Mouse (Mus musculus) splenic B cell, adult 2 months (primary cell): Measurements from ENCODE around the gene Hirip3.

Experiments used
- DNase-seq: peaks from one replicate; pipeline ENCODE4 v3.0.0-alpha.2; 2011; ENCODE audit warnings: low read depth, low spot score
- H3K27me3 ChIP-seq: 2 replicates; pipeline ENCODE4 v1.6.1; 2012; ENCODE audit warnings: mild to moderate bottlenecking, low read length, moderate library complexity, mixed read lengths; ENCODE audit not compliant: control insufficient read depth, poor library complexity, insufficient read depth, severe bottlenecking
- H3K36me3 ChIP-seq: 2 replicates; pipeline ENCODE4 v1.6.1; 2012; ENCODE audit warnings: mild to moderate bottlenecking, low read length, moderate library complexity, mixed read lengths; ENCODE audit not compliant: control insufficient read depth, poor library complexity, insufficient read depth, severe bottlenecking

The Hirip3 gene

DNA sequence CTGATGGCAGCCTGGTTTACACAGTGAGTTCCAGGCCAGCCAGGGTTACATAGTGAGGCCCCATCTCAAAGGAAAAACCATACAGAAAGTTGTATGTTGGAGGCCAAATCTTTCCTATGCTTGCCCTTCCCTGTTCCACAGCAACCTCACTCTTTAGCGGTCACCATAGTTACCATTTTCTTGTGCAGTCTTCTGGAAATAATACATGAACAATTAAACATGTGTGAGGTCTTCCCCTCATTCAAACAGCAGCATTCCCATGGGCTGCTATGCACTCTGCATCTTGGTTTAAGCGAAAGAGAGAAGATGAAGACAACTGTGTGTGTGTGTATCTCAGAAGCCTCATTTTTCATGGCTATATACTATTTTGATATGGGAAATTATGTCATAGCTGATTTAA lies 16.3 kb upstream of the Hirip3 start:
- H3K36me3 ChIP-seq = no peaks in the 10 kb centered on the region
- H3K27me3 ChIP-seq = no peaks in the 10 kb centered on the region; the same call in 1 of the 2 replicates
- DNase-seq = no peak

- Histone ChIP-seq H3K27me3 (no peaks in the 10 kb centered on the region; the same call in 1 of the 2 replicates), H3K36me3 (no peaks in the 10 kb centered on the region)
- no peak for DNase-seq
Observed at GRCm38 (mm10) chr7:126847116-126847420, 14.7 kb upstream of the Hirip3 start, which contains the start of gene Doc2a. Gene Doc2a, plus strand, starts transcription at chr7:126847416.

DNA sequence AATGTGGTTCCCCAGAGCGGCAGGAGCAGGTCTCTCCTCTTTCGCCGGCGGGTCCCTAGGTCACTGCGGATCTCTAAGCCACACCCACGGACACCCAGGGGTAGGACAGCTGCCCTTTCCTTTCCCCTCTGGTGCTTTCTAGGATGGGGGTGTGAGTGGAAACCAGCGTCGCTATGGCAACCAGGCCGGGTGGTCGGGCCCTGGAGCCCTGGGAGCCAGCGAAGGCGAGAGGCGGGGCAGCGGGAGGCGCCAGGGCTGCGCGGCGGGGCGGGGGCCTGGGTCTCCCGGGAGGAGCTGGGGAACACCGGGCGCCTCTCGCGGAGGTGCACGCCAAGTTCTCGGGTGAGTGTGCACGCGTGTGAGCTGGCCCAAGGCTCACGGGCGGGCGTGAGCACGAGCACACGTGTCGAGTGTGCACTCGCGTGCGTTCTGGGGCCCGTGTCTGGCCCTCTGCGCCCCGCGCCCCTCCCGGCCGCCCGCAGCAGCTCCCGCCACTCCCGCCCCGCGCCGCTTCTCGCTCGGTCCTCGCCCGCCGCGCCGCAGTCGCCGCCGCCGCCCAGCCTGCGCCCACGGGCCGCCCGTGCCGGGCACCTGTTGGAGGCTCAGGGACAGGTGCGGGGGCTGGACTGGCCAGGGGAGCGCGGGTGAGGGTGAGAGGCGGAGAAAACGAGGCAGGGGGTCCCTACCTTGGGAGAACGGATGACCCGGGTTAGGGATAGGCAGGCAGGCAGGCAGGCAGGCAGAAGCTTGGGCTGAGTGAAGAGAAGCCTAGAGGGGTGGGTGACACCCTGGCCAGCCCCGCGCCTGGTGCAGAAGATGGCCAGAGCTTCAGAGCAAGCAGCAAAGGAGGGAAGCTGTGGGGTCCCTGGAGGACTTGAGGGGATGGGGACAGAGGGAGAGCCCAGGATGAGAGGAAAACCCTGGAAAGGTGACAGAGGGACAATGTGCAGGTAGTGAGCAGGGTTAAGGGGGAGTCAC lies 14.1 kb upstream of the Hirip3 start:
- H3K36me3 ChIP-seq = no peaks in the 10 kb centered on the region
- DNase-seq = no peak

DNA sequence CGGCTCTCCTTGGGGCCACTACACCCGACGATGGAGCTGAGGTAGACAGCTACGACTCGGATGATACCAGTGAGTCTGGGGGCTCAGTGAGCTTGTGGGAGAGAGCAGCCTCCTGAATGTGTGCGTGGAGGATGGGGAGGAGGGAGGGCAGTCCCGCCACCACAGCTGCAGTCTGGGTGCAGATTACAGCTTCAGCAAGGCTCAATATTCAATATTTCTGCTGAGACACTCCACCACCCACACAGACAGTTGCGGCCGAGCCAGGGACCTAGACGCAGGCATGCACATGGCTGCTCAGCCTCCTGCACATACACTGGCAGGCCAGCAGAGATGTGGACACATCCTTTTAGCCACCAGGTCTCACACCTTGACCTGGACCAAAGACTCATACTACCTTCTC lies 13.0 kb upstream of the Hirip3 start:
- H3K27me3 ChIP-seq = no peaks in the 10 kb centered on the region; the same call in 1 of the 2 replicates
- H3K36me3 ChIP-seq = peaks cover 5% of the 10 kb centered on the region
- no peak for DNase-seq

More for the DNA sequence above, 14.1 kb upstream of the Hirip3 start:
- no peaks in the 10 kb centered on the region; the same call in 1 of the 2 replicates for H3K27me3 ChIP-seq

- no peak for DNase-seq
- H3K36me3 ChIP-seq = peaks cover 8% of the 10 kb centered on the region
- no peaks in the 10 kb centered on the region; the same call in 1 of the 2 replicates for H3K27me3 ChIP-seq
Observed at GRCm38 (mm10) chr7:126850161-126850560, 11.6 kb upstream of the Hirip3 start.

DNA sequence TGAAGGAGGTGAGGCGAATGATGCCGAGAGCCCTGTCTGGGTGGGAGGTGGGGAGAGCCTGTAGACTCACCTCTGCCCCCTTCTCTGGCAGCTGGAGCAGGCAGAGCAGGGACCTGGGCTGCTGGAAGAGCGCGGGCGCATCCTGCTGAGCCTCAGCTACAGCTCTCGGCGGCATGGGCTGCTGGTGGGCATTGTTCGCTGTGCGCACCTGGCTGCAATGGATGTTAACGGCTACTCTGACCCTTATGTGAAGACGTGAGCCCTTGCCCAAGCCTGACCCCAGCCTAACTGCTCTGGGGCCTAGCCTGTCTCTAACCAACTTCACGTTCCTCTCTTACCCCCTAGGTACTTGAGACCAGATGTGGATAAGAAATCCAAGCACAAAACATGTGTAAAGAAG lies 10.6 kb upstream of the Hirip3 start:
- DNase-seq = no peak
- Histone ChIP-seq H3K36me3 (peaks cover 8% of the 10 kb centered on the region), H3K27me3 (no peaks in the 10 kb centered on the region; the same call in 1 of the 2 replicates)

DNA sequence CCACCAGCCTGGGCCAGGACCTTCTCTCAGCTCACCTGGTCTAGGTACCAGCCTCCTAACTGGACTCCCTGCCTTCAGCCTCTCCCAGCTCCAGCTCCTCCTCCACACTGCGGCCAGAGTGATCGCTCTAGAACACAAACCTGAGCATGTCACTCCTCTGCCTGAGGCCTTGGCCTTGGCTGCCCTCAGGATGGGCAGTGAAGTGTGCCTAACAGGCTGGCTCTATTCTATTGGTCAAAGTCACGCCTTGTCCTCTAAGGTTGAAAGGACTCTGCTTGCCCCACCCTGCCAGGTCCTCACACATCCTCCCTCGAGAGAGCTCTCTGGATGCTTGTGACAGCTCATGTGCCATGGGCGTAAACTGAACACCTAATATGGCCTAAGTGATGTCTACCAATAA lies 8.3 kb upstream of the Hirip3 start:
- no peak for DNase-seq
- Histone ChIP-seq H3K27me3 (no peaks in the 10 kb centered on the region), H3K36me3 (peaks cover 13% of the 10 kb centered on the region)

DNA sequence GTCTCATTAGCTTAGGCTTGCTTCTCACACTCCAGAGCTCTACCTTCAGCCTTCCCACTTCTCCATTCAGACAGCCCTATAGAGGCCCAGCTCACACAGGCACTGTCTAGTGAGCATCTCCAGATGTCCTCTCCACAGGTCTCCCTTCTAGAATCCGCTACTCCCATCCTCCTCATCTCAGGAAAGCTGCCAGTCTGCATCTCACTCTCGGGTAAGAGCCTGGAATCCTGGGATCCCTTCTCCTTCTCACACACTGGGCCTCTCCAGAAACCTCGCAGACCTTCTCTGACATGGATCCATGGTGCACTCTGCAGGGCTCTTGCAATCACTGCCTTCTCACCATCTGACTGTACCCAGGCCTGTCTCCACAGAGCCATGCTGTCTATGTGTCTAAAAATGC lies 6.1 kb upstream of the Hirip3 start:
- Histone ChIP-seq H3K36me3 (peaks cover 13% of the 10 kb centered on the region), H3K27me3 (no peaks in the 10 kb centered on the region; the same call in 1 of the 2 replicates)
- DNase-seq = no peak

DNA sequence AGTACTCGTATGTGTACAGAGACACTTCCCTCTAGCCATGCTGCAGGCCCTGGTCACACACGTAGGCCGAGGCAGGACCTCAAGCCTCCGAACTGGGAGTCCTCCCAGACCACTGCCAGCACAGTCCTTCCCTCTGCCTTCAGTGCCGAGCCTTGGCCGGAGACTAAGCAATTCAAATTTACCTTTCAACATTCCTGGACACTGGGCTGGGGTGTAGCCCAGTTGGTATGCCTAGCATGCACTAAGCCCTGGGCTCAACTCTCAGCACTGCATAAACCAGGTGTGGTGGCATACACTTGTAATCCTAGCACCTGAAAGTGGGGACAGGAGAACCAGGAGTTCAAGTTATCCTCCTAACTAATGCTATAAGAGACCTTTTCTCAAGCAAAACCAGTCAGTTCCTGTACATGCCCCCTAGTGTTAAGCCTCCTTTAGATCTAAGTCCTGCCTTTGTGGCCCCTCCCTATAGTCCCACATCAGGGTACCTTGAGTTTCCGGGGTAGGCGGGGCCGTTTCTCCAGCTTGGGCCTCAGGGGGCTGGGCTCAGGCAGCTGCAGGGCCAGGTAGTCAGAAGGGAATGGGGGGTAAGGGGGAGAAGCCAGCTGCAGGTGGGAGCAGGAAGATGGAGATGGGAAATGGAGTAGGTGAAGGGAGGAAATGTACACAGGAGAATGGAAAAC lies 4.9 kb upstream of the Hirip3 start:
- H3K27me3 ChIP-seq = no peaks in the 10 kb centered on the region; the same call in 1 of the 2 replicates
- DNase-seq = no peak
- peaks cover 13% of the 10 kb centered on the region for H3K36me3 ChIP-seq

DNA sequence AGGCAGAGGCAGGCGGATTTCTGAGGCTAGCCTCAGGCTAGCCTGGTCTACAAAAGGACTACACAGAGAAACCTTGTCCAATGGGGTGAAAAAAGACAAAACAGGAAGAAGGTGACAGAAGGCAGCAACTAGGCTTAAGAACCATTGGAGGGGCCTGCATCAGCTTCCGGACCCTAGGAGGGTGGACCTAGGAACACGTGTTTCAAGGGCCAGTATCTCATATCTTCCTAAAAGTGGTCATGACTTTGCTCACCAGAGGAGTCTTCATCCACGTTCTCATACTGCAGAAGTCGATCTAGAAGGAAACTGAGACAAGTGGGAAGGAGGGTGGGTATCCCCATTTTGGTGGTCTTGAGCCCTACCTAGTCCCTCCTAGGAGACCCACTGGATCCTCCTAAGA lies 785 bp upstream of the Hirip3 start:
- peaks cover 7% of the 10 kb centered on the region for H3K36me3 ChIP-seq
- no peaks in the 10 kb centered on the region; the same call in 1 of the 2 replicates for H3K27me3 ChIP-seq
- no peak for DNase-seq

GRCm38 (mm10) chr7:126862147-126862784 lies 494 bp downstream of the Hirip3 start, which contains the start of gene Ino80e:
Gene Ino80e, minus strand, starts transcription at chr7:126862377.
- no peaks in the 10 kb centered on the region; the same call in 1 of the 2 replicates for H3K27me3 ChIP-seq
- DNase-seq = peak; percentile 93
- H3K36me3 ChIP-seq = peaks cover 8% of the 10 kb centered on the region

DNA sequence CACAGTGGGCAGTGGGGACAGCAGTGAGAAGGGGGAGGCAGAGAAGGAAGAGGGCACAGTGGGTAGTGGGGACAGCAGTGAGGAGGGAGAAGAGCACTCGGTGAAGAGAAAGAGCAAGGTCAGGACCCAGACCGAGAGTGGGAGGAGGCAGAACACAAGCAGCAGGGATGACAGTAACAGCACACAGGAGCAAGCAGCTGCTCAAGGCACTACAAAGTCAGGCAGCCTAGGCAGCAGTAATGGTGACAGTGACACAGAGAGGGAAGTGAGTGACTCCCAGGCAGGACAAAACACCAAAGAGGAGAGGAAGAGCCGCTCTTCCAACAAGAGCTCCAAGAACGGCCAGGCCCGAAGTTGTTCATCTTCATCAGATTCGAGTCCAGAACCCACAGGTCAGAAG lies 2.0 kb downstream of the Hirip3 start:
- no peak for DNase-seq
- no peaks in the 10 kb centered on the region; the same call in 1 of the 2 replicates for H3K27me3 ChIP-seq
- peaks cover 7% of the 10 kb centered on the region for H3K36me3 ChIP-seq

- Histone ChIP-seq H3K27me3 (no peaks in the 10 kb centered on the region), H3K36me3 (peaks cover 17% of the 10 kb centered on the region)
- DNase-seq = no peak
Observed at GRCm38 (mm10) chr7:126867534-126867933, 5.8 kb downstream of the Hirip3 start.

DNA sequence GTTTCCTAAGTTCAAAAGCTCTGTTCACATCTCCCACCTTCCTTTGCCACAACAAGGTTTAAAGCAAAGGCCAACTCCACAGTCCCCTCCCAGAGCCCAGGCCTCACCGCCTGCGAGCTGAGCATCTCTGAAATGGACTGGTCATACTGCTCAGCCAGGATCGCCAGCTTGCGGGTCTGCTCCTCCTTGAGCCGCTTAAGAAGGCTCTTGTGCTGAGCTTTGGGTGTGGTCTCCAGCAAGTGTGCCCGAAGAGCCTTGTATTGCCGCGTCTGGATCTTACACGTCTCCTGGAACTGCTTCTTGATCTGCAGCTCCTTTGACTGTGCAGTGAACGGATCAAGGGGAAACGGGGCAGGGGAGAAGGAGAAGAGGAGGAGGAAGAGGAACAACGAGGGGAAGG lies 6.2 kb downstream of the Hirip3 start:
- Histone ChIP-seq H3K36me3 (peaks cover 17% of the 10 kb centered on the region), H3K27me3 (no peaks in the 10 kb centered on the region)
- DNase-seq = no peak
